Mouse (Mus musculus) right cerebral cortex, postnatal 14 days (tissue): ENCODE data around the gene Zic4.

Experiments
- DNase-seq: peaks from one replicate; pipeline ENCODE4 v3.0.0; 2022

The Zic4 gene

GRCm38 (mm10) chr9:91404905-91405752, 42.9 kb downstream of the Zic4 start:
- no peak for DNase-seq

GRCm38 (mm10) chr9:91405753-91406178, 43.6 kb downstream of the Zic4 start:
- no peak for DNase-seq

GRCm38 (mm10) chr9:91406258-91406763, 44.1 kb downstream of the Zic4 start:
- DNase-seq, result no peak

- no peak for DNase-seq
Observed at GRCm38 (mm10) chr9:91409771-91410170, 47.6 kb downstream of the Zic4 start.

GRCm38 (mm10) chr9:91414007-91414661, 51.9 kb downstream of the Zic4 start:
- DNase-seq, result no peak

GRCm38 (mm10) chr9:91420441-91420840, 58.2 kb downstream of the Zic4 start:
- no peak for DNase-seq
